ENCODE assay signal across 24 mouse cellular contexts in genomic region chr2:74725171-74725570, GRCm38 (mm10). TPM values are rescaled to one million over a fixed set of nuclear protein-coding genes. Genes with fewer than 3 reads are reported as not detected.
A peak's percentile ranks its signal among the peaks of the same experiment; 100 is the strongest.
DNase-seq lines count a peak whose midpoint lies in the region; ATAC-seq lines count a peak whose summit lies in the region.
"Had no signal": no experiment of that assay in that cellular context is flagged by ENCODE, and none has a peak within 500 bp of the region (broad histone marks: within the 10 kb centered on the region; RNA-seq: fewer than 3 reads in every experiment).

No protein-coding gene starts in this region.

- 51% methylated on average over 17 of the region's 17 CpGs for WGBS in kidney, embryonic 16.5 days
- under 1% methylated on average over 17 of the region's 17 CpGs for WGBS in embryonic facial prominence, embryonic 10.5 days
- WGBS in limb, embryonic 11.5 days = 19% methylated on average over 17 of the region's 17 CpGs

- no peaks in the 10 kb centered on the region for H3K27me3 ChIP-seq in kidney, embryonic 16.5 days (ENCODE audit: insufficient read depth, low read length)
- peaks cover 100% of the 10 kb centered on the region for H3K27me3 ChIP-seq in embryonic facial prominence, embryonic 10.5 days (replicated peaks; ENCODE audit: low read depth, poor library complexity, severe bottlenecking)
- H3K27me3 ChIP-seq in limb, embryonic 11.5 days (ENCODE audit: control insufficient read depth, insufficient read depth, low read length) = peaks cover 38% of the 10 kb centered on the region

- H3K4me2 ChIP-seq in kidney, embryonic 16.5 days (replicated peaks; ENCODE audit: low read depth, low read length) = peak overlapping the region; percentile 45
- no peak overlapping the region for H3K4me2 ChIP-seq in limb, embryonic 11.5 days (ENCODE audit: low read depth, severe bottlenecking)
- H3K4me2 ChIP-seq: embryonic facial prominence, embryonic 15.5 days; forebrain, embryonic 12.5 days; limb, embryonic 13.5 days; stomach, embryonic 15.5 days had no signal

- no peak for ATAC-seq in kidney, embryonic 16.5 days (ENCODE audit: low FRiP score, low TSS enrichment)
- no peak for ATAC-seq in limb, embryonic 11.5 days (ENCODE audit: insufficient number of reproducible peaks, low FRiP score, low TSS enrichment, low read depth)
- ATAC-seq: intestine, embryonic 16.5 days had no signal

- peak; percentile 52 for DNase-seq in embryo, embryonic 10 days (ENCODE audit: low spot score)
- no peak for DNase-seq in embryo, embryonic 10.5 days (ENCODE audit: low spot score)
- no peak for DNase-seq in kidney, adult 9 months
- DNase-seq in embryonic facial prominence, embryonic 10.5 days (ENCODE audit: low spot score) = peak; percentile 56
- peak; percentile 43 for DNase-seq in limb, embryonic 11.5 days (ENCODE audit: low spot score)
- no peak for DNase-seq in right cerebral cortex, postnatal 36 days (ENCODE audit: low spot score in 2 of 2)
- DNase-seq in thymus, postnatal 25 days = no peak
- DNase-seq: adrenal gland, postnatal 14 days; cerebellum, adult 18-20 months; gastrocnemius, postnatal 36 days; heart, postnatal 14 days; lung, postnatal 14 days had no signal

- peak overlapping the region; percentile 45 for H3K4me3 ChIP-seq in kidney, embryonic 16.5 days (ENCODE audit: low read length)
- H3K4me3 ChIP-seq in embryonic facial prominence, embryonic 10.5 days = no peak overlapping the region
- no peak overlapping the region for H3K4me3 ChIP-seq in limb, embryonic 11.5 days (ENCODE audit: low read depth, low read length)
- H3K4me3 ChIP-seq: embryonic facial prominence, embryonic 15.5 days; forebrain, embryonic 12.5 days; heart, embryonic 10.5 days; left cerebral cortex, adult 2 months; limb, embryonic 13.5 days; stomach, embryonic 15.5 days had no signal

- peaks cover 5% of the 10 kb centered on the region; the same call in 1 of the 2 replicates for H3K36me3 ChIP-seq in kidney, embryonic 16.5 days (ENCODE audit: insufficient read depth, low read length)
- no peaks in the 10 kb centered on the region for H3K36me3 ChIP-seq in embryonic facial prominence, embryonic 10.5 days (replicated peaks)
- H3K36me3 ChIP-seq in limb, embryonic 11.5 days (ENCODE audit: control insufficient read depth, insufficient read depth, low read length) = no peaks in the 10 kb centered on the region
- H3K36me3 ChIP-seq: embryonic facial prominence, embryonic 15.5 days; forebrain, embryonic 12.5 days; heart, embryonic 10.5 days; limb, embryonic 13.5 days; stomach, embryonic 15.5 days had no signal

- no peaks in the 10 kb centered on the region for H3K9me3 ChIP-seq in kidney, embryonic 16.5 days (ENCODE audit: low read length)
- no peaks in the 10 kb centered on the region for H3K9me3 ChIP-seq in embryonic facial prominence, embryonic 10.5 days
- no peaks in the 10 kb centered on the region for H3K9me3 ChIP-seq in limb, embryonic 11.5 days (ENCODE audit: control insufficient read depth, low read length)
- H3K9me3 ChIP-seq: embryonic facial prominence, embryonic 15.5 days; forebrain, embryonic 12.5 days; heart, embryonic 10.5 days; limb, embryonic 13.5 days; stomach, embryonic 15.5 days had no signal

- H3K27ac ChIP-seq in kidney, embryonic 16.5 days (ENCODE audit: low read length) = 0 out of 2 replicates have a peak overlapping the region, but pooled peaks have one; percentile 8
- no peak overlapping the region for H3K27ac ChIP-seq in embryonic facial prominence, embryonic 10.5 days (replicated peaks)
- no peak overlapping the region for H3K27ac ChIP-seq in limb, embryonic 11.5 days (replicated peaks; ENCODE audit: low read depth, low read length)
- H3K27ac ChIP-seq: embryonic facial prominence, embryonic 15.5 days; forebrain, embryonic 12.5 days; heart, embryonic 10.5 days; left cerebral cortex, adult 2 months; limb, embryonic 13.5 days; stomach, embryonic 15.5 days had no signal

- H3K4me1 ChIP-seq in kidney, embryonic 16.5 days (ENCODE audit: insufficient read depth, low read length) = peaks cover 84% of the 10 kb centered on the region
- H3K4me1 ChIP-seq in embryonic facial prominence, embryonic 10.5 days = peaks cover 6% of the 10 kb centered on the region
- peaks cover 62% of the 10 kb centered on the region for H3K4me1 ChIP-seq in limb, embryonic 11.5 days (ENCODE audit: control insufficient read depth, insufficient read depth, low read length)

- H3K9ac ChIP-seq in kidney, embryonic 16.5 days (replicated peaks; ENCODE audit: low read length) = peak overlapping the region; percentile 50
- no peak overlapping the region for H3K9ac ChIP-seq in limb, embryonic 11.5 days (ENCODE audit: low read length)
- H3K9ac ChIP-seq: embryonic facial prominence, embryonic 15.5 days; forebrain, embryonic 12.5 days; limb, embryonic 13.5 days; stomach, embryonic 15.5 days had no signal

RNA-seq across cellular contexts. Expression of gene Gm28230, which starts 1.4 kb away (rescaled TPM):
- 1.3 and 2.1 TPM in 2 replicates for polyA plus RNA-seq in kidney, embryonic 16.5 days (2015; fragmentation: Nextera tagmentation; extraction: Ambion mirVana)
- not detected in 2 replicates for polyA plus RNA-seq in embryonic facial prominence, embryonic 10.5 days (2016; fragmentation: Nextera tagmentation; extraction: Ambion mirVana)
- 0.45 and 0.55 TPM in 2 replicates for polyA plus RNA-seq in limb, embryonic 11.5 days (2014; fragmentation: Nextera tagmentation; extraction: Ambion mirVana)
- polyA plus RNA-seq: cortical plate, adult 2 months; forebrain, embryonic 12.5 days; intestine, embryonic 16.5 days; liver, embryonic 16.5 days; spleen, adult 2 months; stomach, embryonic 15.5 days; thymus, postnatal 0 days had no signal

RNA-seq across cellular contexts. Expression of gene Hoxd4, which starts 13.4 kb away (rescaled TPM):
- polyA plus RNA-seq in kidney, embryonic 16.5 days (2015; fragmentation: Nextera tagmentation; extraction: Ambion mirVana) = 4.5 and 4.9 TPM in 2 replicates
- polyA plus RNA-seq in embryonic facial prominence, embryonic 10.5 days (2016; fragmentation: Nextera tagmentation; extraction: Ambion mirVana) = not detected in 2 replicates
- 0.84 and 1.9 TPM in 2 replicates for polyA plus RNA-seq in limb, embryonic 11.5 days (2014; fragmentation: Nextera tagmentation; extraction: Ambion mirVana)
- polyA plus RNA-seq: cortical plate, adult 2 months; forebrain, embryonic 12.5 days; liver, embryonic 16.5 days; thymus, postnatal 0 days had no signal

RNA-seq across cellular contexts. Expression of gene Hoxd3, which starts 13.4 kb away (rescaled TPM):
- 14.6 and 15.4 TPM in 2 replicates for polyA plus RNA-seq in kidney, embryonic 16.5 days (2015; fragmentation: Nextera tagmentation; extraction: Ambion mirVana)
- 1.7 and 6.9 TPM in 2 replicates for polyA plus RNA-seq in embryonic facial prominence, embryonic 10.5 days (2016; fragmentation: Nextera tagmentation; extraction: Ambion mirVana)
- 1.2 and 1.4 TPM in 2 replicates for polyA plus RNA-seq in limb, embryonic 11.5 days (2014; fragmentation: Nextera tagmentation; extraction: Ambion mirVana)
- polyA plus RNA-seq: cortical plate, adult 2 months; forebrain, embryonic 12.5 days; spleen, adult 2 months had no signal

RNA-seq across cellular contexts. Expression of gene Hoxd8, which starts 20.8 kb away (rescaled TPM):
- 41.0 and 45.6 TPM in 2 replicates for polyA plus RNA-seq in kidney, embryonic 16.5 days (2015; fragmentation: Nextera tagmentation; extraction: Ambion mirVana)
- not detected in 2 replicates for polyA plus RNA-seq in embryonic facial prominence, embryonic 10.5 days (2016; fragmentation: Nextera tagmentation; extraction: Ambion mirVana)
- 11.6 and 13.1 TPM in 2 replicates for polyA plus RNA-seq in limb, embryonic 11.5 days (2014; fragmentation: Nextera tagmentation; extraction: Ambion mirVana)
- polyA plus RNA-seq: cortical plate, adult 2 months; forebrain, embryonic 12.5 days had no signal

RNA-seq across cellular contexts. Expression of gene Hoxd9, which starts 27.6 kb away (rescaled TPM):
- 38.2 and 38.4 TPM in 2 replicates for polyA plus RNA-seq in kidney, embryonic 16.5 days (2015; fragmentation: Nextera tagmentation; extraction: Ambion mirVana)
- not detected in 2 replicates for polyA plus RNA-seq in embryonic facial prominence, embryonic 10.5 days (2016; fragmentation: Nextera tagmentation; extraction: Ambion mirVana)
- 17.1 and 24.1 TPM in 2 replicates for polyA plus RNA-seq in limb, embryonic 11.5 days (2014; fragmentation: Nextera tagmentation; extraction: Ambion mirVana)
- polyA plus RNA-seq: cortical plate, adult 2 months; forebrain, embryonic 12.5 days; liver, embryonic 16.5 days had no signal

Comparison
In these comparisons a context has a peak if more than half of its experiments do, and no peak if none do; other contexts are left out.
1. DNase-seq: peak in embryo, embryonic 10 days (single experiment), embryonic facial prominence, embryonic 10.5 days (single experiment) and limb, embryonic 11.5 days (single experiment); none in embryo, embryonic 10.5 days (single experiment), kidney, adult 9 months (single experiment), right cerebral cortex, postnatal 36 days (0 of 2) and thymus, postnatal 25 days (single experiment).